Mouse (Mus musculus): ENCODE measurements around the gene Cnot2. TPM values are rescaled to one million over a fixed set of nuclear protein-coding genes. Genes with fewer than 3 reads are reported as not detected.

Gene Cnot2
- 131 TPM for polyA plus RNA-seq (2017; shearing (Covaris generic))

GRCm38 (mm10) chr10:116581369-116581718 lies at the start of gene Cnot2:
Gene Cnot2 (minus strand): TSS chr10:116581511.

GRCm38 (mm10) chr10:116473759-116474549 lies 107.4 kb downstream of the Cnot2 start, which contains the start of gene Kcnmb4:
Gene Kcnmb4 (minus strand): TSS chr10:116473878.

Other genes with a start within 250 kb of the Cnot2 start
- 4.0 TPM for gene Kcnmb4, start 107.6 kb downstream of the Cnot2 start, polyA plus RNA-seq (2017; shearing (Covaris generic))